Mouse (Mus musculus): ENCODE data around the gene Tmem86b. TPM values are rescaled to one million over a fixed set of nuclear protein-coding genes. Genes with fewer than 3 reads are reported as not detected.

Tmem86b gene
- total and polyA plus RNA-seq, 3 experiments: 4.3 to 10.6 (median 5.9) TPM

DNA sequence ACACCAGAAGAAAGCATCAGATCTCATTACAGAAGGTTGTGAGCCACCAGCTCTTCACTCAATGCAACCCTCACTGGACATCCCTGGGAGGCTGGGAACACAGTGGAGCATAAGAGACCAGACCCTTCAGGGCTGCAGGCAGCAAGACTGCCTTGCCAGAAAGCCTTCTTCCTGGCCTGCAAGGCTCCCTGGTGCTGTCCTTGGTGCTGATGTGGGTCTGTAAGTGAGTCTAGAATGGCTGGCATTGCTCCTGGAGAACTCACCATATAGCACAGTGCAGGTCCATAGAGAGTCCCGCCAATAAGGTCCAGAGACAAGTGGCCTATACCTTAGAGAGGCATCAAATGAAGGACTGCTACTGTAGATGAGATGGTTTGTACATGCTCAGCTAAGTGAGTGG is 11.2 kb downstream of the Tmem86b start:
- TF ChIP-seq MAX (IDR thresholded peaks at IDR 0.05; ENCODE audit: low read length): no peak
- TF ChIP-seq CTCF (conservative IDR thresholded peaks at IDR 0.05 in 1 of 2, IDR thresholded peaks at IDR 0.05 in 1 of 2; ENCODE audit: low read depth in 2 of 2, low read length in 2 of 2): no peak
- TF ChIP-seq NELFE (IDR thresholded peaks at IDR 0.05; ENCODE audit: low read depth, low read length): no peak
- TF ChIP-seq SIN3A (IDR thresholded peaks at IDR 0.05; ENCODE audit: low read length): no peak
- no peak for TF ChIP-seq CHD1 (IDR thresholded peaks at IDR 0.05; ENCODE audit: low read depth, low read length)
- no peak for TF ChIP-seq JUN (IDR thresholded peaks at IDR 0.05; ENCODE audit: insufficient read depth, low read depth, low read length)
- dilution Hi-C loops (cut with MboI; ENCODE audit: extremely low pct_ligation_motif_present, extremely low pct_unique_long_range_greater_than_20kb, low sequenced_read_pairs): no loop called here

DNA sequence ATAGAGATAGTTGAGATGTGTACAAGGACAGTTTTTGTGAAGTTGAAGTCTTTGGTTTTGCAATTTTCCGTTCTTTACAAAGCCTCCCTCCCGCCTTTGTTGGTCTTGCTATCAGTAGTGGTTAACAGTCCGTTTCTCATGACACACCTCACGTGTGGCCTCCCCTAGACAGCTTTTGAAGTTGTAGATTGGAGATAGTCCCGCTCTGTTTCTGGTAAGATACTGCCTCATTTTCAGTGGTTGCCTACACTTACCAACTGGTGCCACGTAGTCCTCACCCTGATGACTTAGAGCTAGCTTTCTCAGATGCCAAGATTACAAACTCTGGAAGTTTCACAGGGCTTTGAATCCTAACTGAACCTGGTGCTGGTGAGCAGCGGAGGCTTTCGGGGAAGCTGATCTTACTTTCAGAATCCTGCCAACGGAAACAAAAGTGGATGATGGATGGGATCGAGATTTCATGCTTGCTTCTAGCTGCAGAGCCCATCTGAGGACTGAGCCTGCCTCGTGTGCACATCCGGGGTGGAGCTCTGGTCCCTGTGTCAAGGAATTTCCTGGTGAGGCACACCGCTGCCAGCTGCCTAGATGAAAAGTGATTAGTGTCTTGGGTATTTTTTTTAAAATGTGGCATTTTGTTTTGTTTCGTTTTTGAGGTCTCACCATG is 17.4 kb downstream of the Tmem86b start:
- dilution Hi-C loops (cut with MboI; ENCODE audit: extremely low pct_ligation_motif_present, extremely low pct_unique_long_range_greater_than_20kb, low sequenced_read_pairs): no loop called here
- Histone ChIP-seq H3K27ac (ENCODE audit: insufficient read depth, low read depth) (no peak overlapping the region), H3K4me1 (ENCODE audit: control insufficient read depth in 1 of 2, insufficient read depth in 2 of 2) (no peaks in the 10 kb centered on the region), H3K9me3 (replicated peaks; ENCODE audit: low read length) (peaks cover 4% of the 10 kb centered on the region), H3K79me2 (replicated peaks; ENCODE audit: control insufficient read depth, extremely low read depth, insufficient read depth, poor library complexity, severe bottlenecking) (no peaks in the 10 kb centered on the region; the same call in 1 of the 2 replicates), H3K4me3 (replicated peaks in 1 of 3; ENCODE audit: low read depth in 2 of 3, low read length in 2 of 3, poor library complexity in 1 of 3) (no peak overlapping the region), H3K4me2 (ENCODE audit: insufficient read depth, low read depth, poor library complexity, severe bottlenecking) (peak overlapping the region; percentile 47; the same call in 1 of the 2 replicates), H3K9ac (ENCODE audit: insufficient read depth, low read depth) (no peak overlapping the region; the same call in 1 of the 2 replicates), H3K36me3 (replicated peaks in 1 of 2; ENCODE audit: control insufficient read depth in 1 of 2, insufficient read depth in 1 of 2, low read length in 1 of 2) (no peaks in the 10 kb centered on the region), H3K27me3 (replicated peaks) (peaks cover 34% of the 10 kb centered on the region)
- in situ Hi-C loops (cut with MboI; ENCODE audit: low pct_ligation_motif_present, low pct_unique_long_range_greater_than_20kb, low sequenced_read_pairs): no loop called here
- no peak for TF ChIP-seq ZNF384 (IDR thresholded peaks at IDR 0.05; ENCODE audit: low read depth, low read length)
- 0 out of 2 replicates have a peak, but pooled peaks have one; percentile 33 for TF ChIP-seq BHLHE40 (IDR thresholded peaks at IDR 0.05; ENCODE audit: low read depth, low read length)
- TF ChIP-seq E2F4 (IDR thresholded peaks at IDR 0.05; ENCODE audit: insufficient replicate concordance, low read depth, low read length): no peak
- no peak for TF ChIP-seq RAD21 (IDR thresholded peaks at IDR 0.05; ENCODE audit: low read depth, low read length)
- TF ChIP-seq ZMIZ1 (IDR thresholded peaks at IDR 0.05; ENCODE audit: low read depth, low read length): no peak
- no peak for TF ChIP-seq ZKSCAN1 (IDR thresholded peaks at IDR 0.05; ENCODE audit: borderline replicate concordance, low read depth, low read length)
- 0 out of 2 replicates have a peak, but pooled peaks have one; percentile 21 for TF ChIP-seq POLR2A (IDR thresholded peaks at IDR 0.05; ENCODE audit: low read depth, low read length)
- TF ChIP-seq MAZ (IDR thresholded peaks at IDR 0.05; ENCODE audit: low read depth, low read length): no peak
- no peak for TF ChIP-seq CTCF (conservative IDR thresholded peaks at IDR 0.05 in 1 of 2, IDR thresholded peaks at IDR 0.05 in 1 of 2; ENCODE audit: low read depth in 2 of 2, low read length in 2 of 2)
- no peak for TF ChIP-seq USF2 (conservative IDR thresholded peaks at IDR 0.05; ENCODE audit: low read depth, low read length)
- no peak for DNase-seq (ENCODE audit: extremely low read depth)

More for the DNA sequence above, 11.2 kb downstream of the Tmem86b start:
- Histone ChIP-seq H3K4me1 (ENCODE audit: control insufficient read depth in 1 of 2, insufficient read depth in 2 of 2) (peaks cover 0 to 3% of the 10 kb centered on the region in 2 experiments; a peak in 1 of 4 replicates), H3K9ac (ENCODE audit: insufficient read depth, low read depth) (no peak overlapping the region), H3K9me3 (replicated peaks; ENCODE audit: low read length) (peaks cover 4% of the 10 kb centered on the region), H3K79me2 (replicated peaks; ENCODE audit: control insufficient read depth, extremely low read depth, insufficient read depth, poor library complexity, severe bottlenecking) (no peaks in the 10 kb centered on the region; the same call in 1 of the 2 replicates), H3K4me2 (ENCODE audit: insufficient read depth, low read depth, poor library complexity, severe bottlenecking) (no peak overlapping the region), H3K4me3 (replicated peaks in 1 of 3; ENCODE audit: low read depth in 2 of 3, low read length in 2 of 3, poor library complexity in 1 of 3) (no peak overlapping the region), H3K36me3 (replicated peaks in 1 of 2; ENCODE audit: control insufficient read depth in 1 of 2, insufficient read depth in 1 of 2, low read length in 1 of 2) (peaks cover 0 to 1% of the 10 kb centered on the region in 2 experiments), H3K27me3 (replicated peaks) (peaks cover 10% of the 10 kb centered on the region), H3K27ac (ENCODE audit: insufficient read depth, low read depth) (no peak overlapping the region)
- peak; percentile 47 for DNase-seq (ENCODE audit: extremely low read depth)
- in situ Hi-C loops (cut with MboI; ENCODE audit: low pct_ligation_motif_present, low pct_unique_long_range_greater_than_20kb, low sequenced_read_pairs): loop anchor here (10.0 kb wide), 2 partner anchors 55 to 165 kb away; partner anchors contain the start of genes Il11, Tmem190 and Tmem238

Measured in CH12.LX (cell line).